Mouse (Mus musculus): ENCODE measurements at regions not wholly inside any gene's neighbourhood (a gene's known extent, or its start where the extent isn't known, plus 50 kb on each side); places are given as distances from the start of the nearest gene placed in this dataset.

GRCm38 (mm10) chr10:118034401-118034800 lies 107.2 kb upstream of the Mdm1 start:
- no peaks in the 10 kb centered on the region for H3K36me3 ChIP-seq (replicated peaks; ENCODE audit: control insufficient read depth, insufficient read depth, low read depth, low read length)
- H3K9me3 ChIP-seq (replicated peaks; ENCODE audit: control insufficient read depth, low read length), result no peaks in the 10 kb centered on the region
- H3K4me3 ChIP-seq (ENCODE audit: low read depth, low read length), result no peak overlapping the region
- ATAC-seq (replicated peaks; ENCODE audit: insufficient number of reproducible peaks, low FRiP score, low TSS enrichment, low read depth), result no peak
- H3K27ac ChIP-seq (replicated peaks; ENCODE audit: low read depth, low read length), result no peak overlapping the region
- no peak overlapping the region for H3K9ac ChIP-seq (replicated peaks; ENCODE audit: low read length)
- H3K4me1 ChIP-seq (ENCODE audit: control insufficient read depth, insufficient read depth, low read length), result no peaks in the 10 kb centered on the region
- H3K4me2 ChIP-seq (ENCODE audit: low read depth, low read length), result no peak overlapping the region
- no peaks in the 10 kb centered on the region for H3K27me3 ChIP-seq (ENCODE audit: control insufficient read depth, insufficient read depth, low read length)
- WGBS, result 73% methylated on average over 17 of the region's 17 CpGs
- DNase-seq (ENCODE audit: low spot score), result no peak

DNA sequence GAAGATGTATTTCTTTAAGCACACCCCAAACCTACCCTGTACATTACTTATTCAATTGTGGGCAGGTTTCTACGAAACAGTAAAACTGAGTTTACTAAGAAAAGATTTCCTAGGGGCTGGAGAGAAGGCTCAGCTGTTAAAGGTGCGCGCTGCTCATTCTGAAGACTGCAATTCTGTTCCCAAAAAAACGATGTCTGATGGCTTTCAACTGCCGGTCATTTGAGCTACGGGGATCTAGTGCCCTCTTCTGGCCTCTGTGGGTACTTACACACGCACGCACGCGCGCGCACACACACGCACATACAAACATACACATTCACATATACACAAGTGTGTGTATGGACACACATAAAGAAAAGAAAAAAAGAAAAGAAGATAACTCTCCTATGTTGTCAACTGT lies 106.6 kb upstream of the Mdm1 start:
- ATAC-seq (replicated peaks; ENCODE audit: insufficient number of reproducible peaks, low FRiP score, low TSS enrichment, low read depth) (no peak), DNase-seq (ENCODE audit: low spot score) (no peak)
- Histone ChIP-seq H3K4me2 (ENCODE audit: low read depth, low read length) (no peak overlapping the region), H3K27me3 (ENCODE audit: control insufficient read depth, insufficient read depth, low read length) (no peaks in the 10 kb centered on the region), H3K27ac (replicated peaks; ENCODE audit: low read depth, low read length) (no peak overlapping the region), H3K9me3 (replicated peaks; ENCODE audit: control insufficient read depth, low read length) (no peaks in the 10 kb centered on the region), H3K4me1 (ENCODE audit: control insufficient read depth, insufficient read depth, low read length) (no peaks in the 10 kb centered on the region), H3K4me3 (ENCODE audit: low read depth, low read length) (no peak overlapping the region), H3K9ac (replicated peaks; ENCODE audit: low read length) (no peak overlapping the region), H3K36me3 (replicated peaks; ENCODE audit: control insufficient read depth, insufficient read depth, low read depth, low read length) (no peaks in the 10 kb centered on the region)
- 89% methylated on average over 13 of the region's 13 CpGs for WGBS

DNA sequence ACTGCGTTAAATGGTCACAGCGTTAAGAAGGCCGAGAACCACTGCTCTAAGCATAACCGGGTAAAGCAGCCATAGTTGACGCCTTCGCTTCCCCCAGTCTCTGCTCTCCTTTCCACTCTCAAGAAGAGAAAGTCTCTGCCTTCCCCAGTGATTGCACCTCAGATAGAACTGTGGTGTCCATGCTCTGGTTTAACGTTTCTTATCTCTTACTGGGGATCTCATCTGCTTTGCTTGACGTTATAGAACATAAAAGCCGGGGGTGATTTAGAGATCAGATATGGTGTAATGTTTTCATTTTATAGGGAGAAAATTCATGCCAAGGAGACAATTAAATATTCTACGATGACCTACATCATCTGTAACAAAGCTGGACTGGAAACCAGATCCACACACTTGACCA lies 103.1 kb upstream of the Mdm1 start:
- 96% methylated on average over 10 of the region's 10 CpGs for WGBS
- DNase-seq (ENCODE audit: low spot score), result no peak
- Histone ChIP-seq H3K9me3 (replicated peaks; ENCODE audit: control insufficient read depth, low read length) (no peaks in the 10 kb centered on the region), H3K27ac (replicated peaks; ENCODE audit: low read depth, low read length) (no peak overlapping the region), H3K4me3 (ENCODE audit: low read depth, low read length) (no peak overlapping the region), H3K27me3 (ENCODE audit: control insufficient read depth, insufficient read depth, low read length) (no peaks in the 10 kb centered on the region), H3K36me3 (replicated peaks; ENCODE audit: control insufficient read depth, insufficient read depth, low read depth, low read length) (no peaks in the 10 kb centered on the region), H3K4me1 (ENCODE audit: control insufficient read depth, insufficient read depth, low read length) (no peaks in the 10 kb centered on the region), H3K4me2 (ENCODE audit: low read depth, low read length) (no peak overlapping the region), H3K9ac (replicated peaks; ENCODE audit: low read length) (no peak overlapping the region)
- ATAC-seq (replicated peaks; ENCODE audit: insufficient number of reproducible peaks, low FRiP score, low TSS enrichment, low read depth), result no peak

GRCm38 (mm10) chr10:118039056-118039455 lies 102.6 kb upstream of the Mdm1 start:
- no peak overlapping the region for H3K27ac ChIP-seq (replicated peaks; ENCODE audit: low read depth, low read length)
- H3K4me1 ChIP-seq (ENCODE audit: control insufficient read depth, insufficient read depth, low read length), result no peaks in the 10 kb centered on the region
- DNase-seq (ENCODE audit: low spot score) (no peak), ATAC-seq (replicated peaks; ENCODE audit: insufficient number of reproducible peaks, low FRiP score, low TSS enrichment, low read depth) (no peak)
- no peaks in the 10 kb centered on the region for H3K27me3 ChIP-seq (ENCODE audit: control insufficient read depth, insufficient read depth, low read length)
- H3K36me3 ChIP-seq (replicated peaks; ENCODE audit: control insufficient read depth, insufficient read depth, low read depth, low read length), result no peaks in the 10 kb centered on the region
- WGBS, result 80% methylated on average over 4 of the region's 4 CpGs
- H3K9me3 ChIP-seq (replicated peaks; ENCODE audit: control insufficient read depth, low read length), result no peaks in the 10 kb centered on the region
- H3K4me2 ChIP-seq (ENCODE audit: low read depth, low read length), result no peak overlapping the region
- H3K9ac ChIP-seq (replicated peaks; ENCODE audit: low read length), result no peak overlapping the region
- no peak overlapping the region for H3K4me3 ChIP-seq (ENCODE audit: low read depth, low read length)

GRCm38 (mm10) chr10:118041068-118041467 lies 100.5 kb upstream of the Mdm1 start:
- WGBS, result 93% methylated on average over 3 of the region's 3 CpGs
- ATAC-seq (replicated peaks; ENCODE audit: insufficient number of reproducible peaks, low FRiP score, low TSS enrichment, low read depth), result no peak

GRCm38 (mm10) chr10:118043761-118044160 lies 97.8 kb upstream of the Mdm1 start:
- no peak overlapping the region for H3K4me2 ChIP-seq (ENCODE audit: low read depth, low read length)
- DNase-seq (ENCODE audit: low spot score) (no peak), ATAC-seq (replicated peaks; ENCODE audit: insufficient number of reproducible peaks, low FRiP score, low TSS enrichment, low read depth) (no peak)
- no peak overlapping the region for H3K4me3 ChIP-seq (ENCODE audit: low read depth, low read length)
- H3K27ac ChIP-seq (replicated peaks; ENCODE audit: low read depth, low read length), result no peak overlapping the region
- no peaks in the 10 kb centered on the region for H3K27me3 ChIP-seq (ENCODE audit: control insufficient read depth, insufficient read depth, low read length)
- H3K9me3 ChIP-seq (replicated peaks; ENCODE audit: control insufficient read depth, low read length), result no peaks in the 10 kb centered on the region
- no peaks in the 10 kb centered on the region for H3K4me1 ChIP-seq (ENCODE audit: control insufficient read depth, insufficient read depth, low read length)
- 66% methylated on average over 13 of the region's 13 CpGs for WGBS
- no peak overlapping the region for H3K9ac ChIP-seq (replicated peaks; ENCODE audit: low read length)
- H3K36me3 ChIP-seq (replicated peaks; ENCODE audit: control insufficient read depth, insufficient read depth, low read depth, low read length), result no peaks in the 10 kb centered on the region

More at GRCm38 (mm10) chr10:118041068-118041467, 100.5 kb upstream of the Mdm1 start:
- Histone ChIP-seq H3K36me3 (replicated peaks; ENCODE audit: control insufficient read depth, insufficient read depth, low read depth, low read length) (no peaks in the 10 kb centered on the region), H3K27ac (replicated peaks; ENCODE audit: low read depth, low read length) (no peak overlapping the region), H3K4me3 (ENCODE audit: low read depth, low read length) (no peak overlapping the region), H3K9ac (replicated peaks; ENCODE audit: low read length) (no peak overlapping the region), H3K4me2 (ENCODE audit: low read depth, low read length) (no peak overlapping the region), H3K27me3 (ENCODE audit: control insufficient read depth, insufficient read depth, low read length) (no peaks in the 10 kb centered on the region), H3K9me3 (replicated peaks; ENCODE audit: control insufficient read depth, low read length) (no peaks in the 10 kb centered on the region), H3K4me1 (ENCODE audit: control insufficient read depth, insufficient read depth, low read length) (no peaks in the 10 kb centered on the region)
- DNase-seq (ENCODE audit: low spot score), result no peak

GRCm38 (mm10) chr10:118044840-118045239 lies 96.8 kb upstream of the Mdm1 start:
- no peak for ATAC-seq (replicated peaks; ENCODE audit: insufficient number of reproducible peaks, low FRiP score, low TSS enrichment, low read depth)
- no peak overlapping the region for H3K4me2 ChIP-seq (ENCODE audit: low read depth, low read length)

DNA sequence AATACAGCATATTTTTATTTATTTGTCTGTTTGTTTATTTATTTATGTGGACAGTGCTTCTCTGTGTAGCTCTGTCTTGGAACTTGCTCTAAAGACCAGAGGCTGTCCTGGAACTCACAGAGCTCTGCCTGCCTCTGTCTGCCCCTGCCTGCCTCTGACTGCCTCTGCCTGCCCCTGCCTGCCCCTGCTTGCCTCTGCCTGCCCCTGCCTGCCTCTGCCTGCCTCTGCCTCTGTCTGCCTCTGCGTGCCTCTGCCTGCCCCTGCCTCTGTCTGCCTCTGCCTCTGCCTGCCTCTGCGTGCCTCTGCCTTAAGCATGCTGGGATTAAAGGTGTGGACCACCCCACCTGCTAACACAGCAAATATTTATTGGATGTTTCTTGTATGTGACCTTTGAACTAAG lies 96.2 kb upstream of the Mdm1 start:
- Histone ChIP-seq H3K4me2 (ENCODE audit: low read depth, low read length) (no peak overlapping the region), H3K9me3 (replicated peaks; ENCODE audit: control insufficient read depth, low read length) (no peaks in the 10 kb centered on the region), H3K4me1 (ENCODE audit: control insufficient read depth, insufficient read depth, low read length) (no peaks in the 10 kb centered on the region), H3K36me3 (replicated peaks; ENCODE audit: control insufficient read depth, insufficient read depth, low read depth, low read length) (no peaks in the 10 kb centered on the region), H3K4me3 (ENCODE audit: low read depth, low read length) (no peak overlapping the region), H3K27me3 (ENCODE audit: control insufficient read depth, insufficient read depth, low read length) (no peaks in the 10 kb centered on the region), H3K27ac (replicated peaks; ENCODE audit: low read depth, low read length) (no peak overlapping the region), H3K9ac (replicated peaks; ENCODE audit: low read length) (no peak overlapping the region)
- WGBS, result 87% methylated on average over 2 of the region's 2 CpGs
- no peak for ATAC-seq (replicated peaks; ENCODE audit: insufficient number of reproducible peaks, low FRiP score, low TSS enrichment, low read depth)
- DNase-seq (ENCODE audit: low spot score), result no peak

More at GRCm38 (mm10) chr10:118044840-118045239, 96.8 kb upstream of the Mdm1 start:
- no peak overlapping the region for H3K9ac ChIP-seq (replicated peaks; ENCODE audit: low read length)
- no peaks in the 10 kb centered on the region for H3K4me1 ChIP-seq (ENCODE audit: control insufficient read depth, insufficient read depth, low read length)
- no peak overlapping the region for H3K4me3 ChIP-seq (ENCODE audit: low read depth, low read length)
- no peak overlapping the region for H3K27ac ChIP-seq (replicated peaks; ENCODE audit: low read depth, low read length)
- no peaks in the 10 kb centered on the region for H3K36me3 ChIP-seq (replicated peaks; ENCODE audit: control insufficient read depth, insufficient read depth, low read depth, low read length)
- H3K27me3 ChIP-seq (ENCODE audit: control insufficient read depth, insufficient read depth, low read length), result no peaks in the 10 kb centered on the region
- 55% methylated on average over 3 of the region's 3 CpGs for WGBS
- DNase-seq (ENCODE audit: low spot score), result no peak
- no peaks in the 10 kb centered on the region for H3K9me3 ChIP-seq (replicated peaks; ENCODE audit: control insufficient read depth, low read length)

Data from embryonic facial prominence, embryonic 11.5 days (tissue).